Mouse (Mus musculus) liver, embryonic 14.5 days (tissue): Measurements from ENCODE around the gene Rnf149.

Source experiments
- CTCF ChIP-seq: IDR thresholded peaks from 2 replicates; pipeline ENCODE4 v1.5.1; 2016; ENCODE audit warnings: antibody characterized with exemption, low read depth, control low read depth
- EP300 ChIP-seq: IDR thresholded peaks from 2 replicates; pipeline ENCODE4 v1.6.1; 2016; ENCODE audit warnings: antibody characterized with exemption, low read depth

GRCm38 (mm10) chr1:39511775-39512174 is 65.4 kb downstream of the Rnf149 start:
- no peak for TF ChIP-seq CTCF
- TF ChIP-seq EP300, result no peak
